Mouse (Mus musculus): Measurements from ENCODE around the gene Uchl3. TPM values are rescaled to one million over a fixed set of nuclear protein-coding genes. Genes with fewer than 3 reads are reported as not detected.

Gene Uchl3
- polyA plus RNA-seq (2015; fragmentation: Nextera tagmentation; extraction: Ambion mirVana), result 203 and 219 TPM in 2 replicates

DNA sequence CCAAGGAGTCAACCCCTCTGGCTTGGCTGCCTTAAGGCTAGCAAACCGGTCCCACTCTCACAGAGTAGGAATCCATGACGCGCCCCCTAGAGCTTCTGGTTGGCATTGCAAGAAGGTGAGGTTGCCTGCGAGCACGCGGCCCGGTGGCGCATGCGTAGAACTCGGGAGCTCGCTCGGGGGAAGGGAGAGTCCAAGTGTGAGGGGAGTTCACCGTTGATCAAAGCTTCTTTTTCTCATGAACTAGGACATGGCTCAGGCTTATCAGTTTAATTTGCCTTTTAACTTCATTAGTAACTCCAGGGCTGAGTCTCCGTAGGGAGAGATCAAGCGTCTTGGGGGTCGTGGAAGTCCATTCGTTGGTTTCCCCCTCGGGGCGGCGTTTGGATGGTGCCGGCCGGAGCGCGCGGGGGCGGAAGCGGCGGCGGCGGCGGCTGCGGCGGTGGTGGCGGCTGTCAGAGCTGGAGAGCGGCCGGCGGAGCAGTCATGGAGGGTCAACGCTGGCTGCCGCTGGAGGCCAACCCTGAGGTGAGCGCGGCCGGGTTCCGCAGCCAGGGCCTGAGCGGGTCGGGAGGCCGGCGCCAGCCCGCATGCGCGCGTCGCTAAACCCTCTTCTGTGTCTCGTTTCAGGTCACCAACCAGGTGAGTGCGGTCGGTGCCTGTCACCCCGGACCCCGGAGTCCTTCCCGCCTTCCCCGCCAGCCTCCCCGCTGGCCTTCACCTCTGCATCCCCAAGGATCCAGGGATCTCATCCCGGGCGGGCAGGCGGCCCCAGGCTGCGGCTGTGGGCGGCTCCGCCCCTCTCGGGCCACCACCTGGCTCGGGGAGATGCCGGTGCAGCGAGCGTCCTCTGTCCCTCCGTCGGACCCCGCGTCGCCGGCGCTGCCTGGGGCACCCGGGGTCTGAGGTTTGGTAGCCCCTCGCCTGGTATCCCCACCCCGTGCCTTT, at the start of gene Uchl3:
TSS of gene Uchl3 (plus strand) at position 387 of the 945 bp plus-strand sequence.
- DNase-seq (ENCODE audit: low spot score), result peak; percentile 95

DNA sequence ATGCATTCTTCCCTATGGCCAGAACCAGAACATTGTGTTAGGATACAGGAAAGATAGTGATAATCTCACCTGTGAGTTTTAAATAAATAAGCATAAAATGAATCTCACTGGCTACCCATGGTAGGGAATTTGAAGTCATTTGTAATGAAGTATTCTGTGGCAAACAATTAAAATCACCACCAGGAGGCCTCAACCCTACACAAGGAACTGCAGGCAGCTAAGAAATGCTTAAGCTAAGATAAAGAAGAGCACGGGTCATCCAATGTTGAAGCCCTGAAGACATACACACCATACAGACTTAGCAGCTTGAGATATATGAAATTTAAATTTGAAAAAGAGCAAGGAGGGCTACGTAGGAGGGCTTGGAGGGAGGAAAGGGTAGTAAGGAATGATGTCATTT, 47.9 kb upstream of the Uchl3 start:
- no peak for DNase-seq (ENCODE audit: low spot score)

DNA sequence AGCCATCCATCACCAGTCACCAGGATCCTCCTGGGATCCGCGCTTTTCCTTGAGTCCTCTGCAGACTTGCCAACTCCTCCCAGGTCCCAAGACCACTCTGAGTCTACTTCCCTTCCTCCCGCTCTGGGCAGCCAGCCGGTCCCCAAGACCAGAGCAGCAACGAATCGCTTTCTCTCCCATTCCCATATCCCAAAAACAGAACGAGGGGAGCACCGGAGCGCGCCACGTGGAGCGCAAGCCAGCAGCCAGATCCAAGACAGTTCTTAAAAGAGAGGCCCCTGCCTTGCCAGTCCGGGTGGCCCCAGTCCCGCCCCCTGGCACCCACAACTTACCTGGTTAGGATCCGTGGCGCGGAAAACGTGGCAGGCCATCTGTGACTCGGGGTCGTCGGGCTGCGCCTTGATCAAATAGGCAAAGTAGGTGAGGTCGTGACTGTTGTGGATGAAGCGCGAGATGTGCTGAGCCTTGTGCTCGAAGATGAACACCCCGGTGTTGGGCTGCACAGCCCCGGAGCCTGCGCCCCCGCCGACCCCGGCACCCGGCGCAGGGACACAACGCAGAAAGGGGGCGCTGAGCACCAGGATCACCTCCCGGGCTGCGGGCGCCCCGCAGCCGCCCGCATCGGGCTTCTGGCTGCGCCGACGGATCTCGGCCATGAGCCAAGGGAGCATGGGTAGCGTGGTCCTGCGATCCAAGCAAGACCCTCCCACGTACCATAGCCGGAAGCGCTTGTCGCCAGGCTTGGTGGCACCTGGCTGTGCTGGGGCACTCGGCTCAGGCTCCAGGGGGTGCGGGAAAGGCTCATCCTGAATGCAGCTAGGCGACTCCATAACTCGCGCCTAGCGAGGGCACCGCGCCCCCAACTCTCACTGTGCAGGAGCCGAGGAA, 45.9 kb upstream of the Uchl3 start:
- DNase-seq (ENCODE audit: low spot score), result peak; percentile 35

DNA sequence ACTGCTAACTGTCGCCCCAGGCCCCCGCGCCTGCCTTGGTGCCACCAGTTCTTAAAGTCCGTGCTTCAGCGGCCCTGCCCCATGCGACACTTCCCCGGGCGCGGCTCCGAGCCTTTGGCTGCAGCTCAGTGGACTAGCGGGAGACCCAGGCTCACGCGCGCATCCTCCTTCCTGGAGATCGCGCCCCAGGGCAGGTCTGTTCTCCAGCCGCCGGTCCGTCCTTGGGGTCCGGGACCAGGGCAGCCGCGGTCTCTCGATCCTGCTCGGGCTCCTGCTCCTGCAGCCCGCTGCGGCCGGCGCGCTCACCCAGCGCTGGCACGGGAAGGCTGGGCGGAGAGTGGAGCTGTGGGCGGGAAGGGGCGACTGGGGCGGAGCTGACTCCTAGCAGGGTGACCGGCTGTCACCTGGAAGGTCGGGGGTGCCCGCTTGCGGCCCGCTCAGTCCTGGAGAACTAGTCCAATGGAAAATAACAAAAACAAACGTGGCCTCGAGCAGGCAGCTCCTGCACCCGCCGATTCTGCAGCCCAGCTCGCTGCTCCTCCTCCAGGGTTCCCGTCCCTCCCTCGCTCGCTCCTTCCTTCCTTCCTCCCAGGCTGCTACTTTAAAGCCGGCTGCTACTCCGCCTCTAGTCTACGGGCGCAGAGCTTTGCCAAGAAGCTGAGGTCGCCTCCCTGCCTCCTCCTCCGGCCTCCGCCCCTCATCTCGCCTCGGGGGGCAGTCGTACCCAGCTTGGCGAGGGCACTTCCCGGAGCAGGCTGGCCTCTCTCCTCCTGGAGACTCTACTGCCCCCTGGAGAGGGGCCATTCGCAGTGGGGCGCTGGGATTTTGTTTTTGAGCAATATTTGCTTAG, 45.0 kb upstream of the Uchl3 start, which contains the start of gene Tbc1d4:
TSS of gene Tbc1d4 (minus strand) at position 673 of the 850 bp plus-strand sequence.
- DNase-seq (ENCODE audit: low spot score), result peak; percentile 41

DNA sequence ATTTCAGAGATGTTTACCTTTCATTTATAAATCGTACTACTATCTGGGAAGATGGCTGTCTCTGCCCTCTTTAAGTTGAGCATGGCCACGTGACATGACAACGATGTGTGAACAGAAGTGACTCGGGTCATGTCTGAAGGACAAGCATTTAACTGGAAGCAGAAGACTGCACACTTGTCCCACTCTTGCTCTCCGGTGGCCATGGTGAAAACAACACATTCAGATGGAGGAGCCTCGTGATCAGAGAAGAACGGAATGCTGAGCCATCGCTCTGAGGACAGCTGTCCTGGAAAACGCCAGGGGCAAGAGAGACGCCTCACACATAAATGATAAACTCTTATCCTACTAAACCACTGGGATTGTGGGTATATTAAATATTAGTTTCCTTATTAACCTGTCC, 43.1 kb upstream of the Uchl3 start:
- no peak for DNase-seq (ENCODE audit: low spot score)

DNA sequence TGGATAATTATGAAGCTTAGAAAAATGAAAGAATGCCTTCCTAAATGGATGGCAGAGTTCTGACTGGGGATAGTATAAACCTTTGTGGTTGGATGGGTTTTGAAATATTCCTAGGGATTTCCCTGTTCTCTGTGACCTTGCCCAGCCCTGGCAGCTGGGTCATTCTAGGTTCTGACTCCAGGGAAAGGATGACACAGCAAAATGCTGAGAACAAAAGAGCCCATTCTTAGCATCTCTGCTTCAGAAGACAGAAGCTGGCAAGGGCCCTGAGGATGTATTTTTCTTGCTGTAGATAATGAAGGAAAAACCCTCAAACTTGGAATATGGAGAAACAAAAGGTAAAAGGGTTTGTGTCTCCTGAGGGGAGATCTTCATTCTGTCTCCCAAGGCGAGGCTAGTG, 40.6 kb upstream of the Uchl3 start:
- no peak for DNase-seq (ENCODE audit: low spot score)

DNA sequence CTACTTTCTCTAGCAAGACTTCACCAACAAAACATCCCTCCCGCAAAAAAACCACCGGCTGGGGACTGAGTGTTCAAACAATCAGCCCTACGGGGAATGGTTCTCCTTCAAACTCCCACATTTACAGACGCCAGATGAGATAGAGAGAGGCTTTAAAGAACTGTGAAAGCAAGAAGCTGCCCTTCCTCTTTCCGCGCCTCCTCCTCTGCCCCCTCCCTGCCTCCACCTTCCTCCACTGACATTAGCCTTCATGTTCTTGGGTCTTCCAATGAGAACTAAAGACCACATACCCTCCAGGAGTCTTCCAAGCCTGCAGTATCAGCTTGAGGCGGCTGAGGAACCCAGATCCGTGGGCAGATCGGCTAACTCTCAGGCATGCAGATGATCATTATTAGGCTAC, 37.6 kb upstream of the Uchl3 start:
- no peak for DNase-seq (ENCODE audit: low spot score)

DNA sequence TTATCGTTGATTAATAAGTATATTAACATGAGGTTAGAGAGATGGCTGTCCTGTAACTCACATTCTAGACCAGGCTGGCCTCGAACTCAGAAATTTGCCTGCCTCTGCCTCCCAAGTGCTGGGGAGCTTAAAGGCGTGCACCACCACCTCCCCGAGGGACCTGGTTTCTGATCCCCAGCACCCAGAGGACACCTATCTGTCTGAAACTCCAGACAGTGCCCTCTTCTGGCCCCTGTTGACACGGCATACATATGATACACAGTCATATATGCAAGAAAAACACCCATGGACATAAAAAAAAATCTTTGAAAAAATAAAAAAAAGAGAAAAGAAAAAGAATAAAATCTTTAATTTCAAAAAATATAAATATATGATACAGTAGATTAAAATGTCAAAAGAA, 36.1 kb upstream of the Uchl3 start:
- DNase-seq (ENCODE audit: low spot score), result no peak

DNA sequence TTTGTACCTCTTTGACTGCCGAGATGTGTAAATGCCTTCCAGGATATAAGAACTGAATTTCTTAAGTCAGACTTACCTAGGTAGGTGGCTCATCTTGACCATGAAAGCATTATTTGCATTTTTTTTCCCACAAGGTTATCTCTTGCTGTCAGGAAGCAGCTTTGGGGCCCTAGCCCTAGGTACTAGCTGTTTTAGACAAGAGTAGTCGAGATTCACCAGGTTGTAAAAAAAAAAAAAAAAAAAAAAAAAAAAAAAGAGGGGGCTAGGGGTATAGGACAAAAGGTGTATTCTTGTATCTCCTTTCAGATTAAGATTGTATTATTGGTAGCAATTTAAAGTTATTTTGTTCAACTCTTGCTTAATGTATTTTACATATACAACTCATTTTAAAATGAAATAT, 23.2 kb upstream of the Uchl3 start:
- DNase-seq (ENCODE audit: low spot score), result no peak

DNA sequence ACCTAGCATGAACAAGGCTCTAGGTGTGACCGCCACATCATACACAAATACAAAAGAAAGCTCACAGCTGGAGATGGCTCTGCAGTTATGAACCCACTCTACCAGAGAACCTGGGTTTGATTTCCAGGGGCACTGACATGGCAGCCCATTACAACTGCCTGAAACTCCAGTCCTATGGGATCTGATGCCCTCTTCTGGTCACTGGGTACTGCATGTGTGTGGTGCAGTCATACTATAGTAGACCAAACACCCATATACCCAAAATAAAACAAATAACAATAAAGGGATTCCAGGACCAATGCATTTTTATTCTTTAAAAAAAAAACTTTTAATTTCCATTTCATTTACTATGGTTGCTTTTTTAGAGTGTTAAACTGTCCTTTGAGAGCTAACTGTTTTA, 18.0 kb upstream of the Uchl3 start:
- DNase-seq (ENCODE audit: low spot score), result no peak

DNA sequence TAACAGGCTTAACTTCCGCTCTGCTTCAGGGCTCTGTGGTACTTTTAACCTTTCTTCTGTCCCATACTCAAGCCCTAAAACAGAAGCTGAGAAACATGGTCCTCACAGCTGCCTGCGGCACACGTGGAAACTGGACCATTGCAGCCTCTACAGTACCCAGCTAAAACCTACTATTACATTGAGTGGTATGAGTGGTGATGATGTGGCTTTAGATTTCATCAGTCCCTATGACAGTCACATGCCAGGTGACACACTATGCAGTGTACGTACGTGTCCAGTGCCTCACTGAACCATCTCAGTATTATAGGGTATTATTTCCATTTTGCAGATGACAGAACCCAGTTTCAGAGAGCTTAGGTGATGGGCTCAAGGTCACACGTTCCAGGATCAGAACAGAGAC, 16.4 kb upstream of the Uchl3 start:
- DNase-seq (ENCODE audit: low spot score), result no peak

DNA sequence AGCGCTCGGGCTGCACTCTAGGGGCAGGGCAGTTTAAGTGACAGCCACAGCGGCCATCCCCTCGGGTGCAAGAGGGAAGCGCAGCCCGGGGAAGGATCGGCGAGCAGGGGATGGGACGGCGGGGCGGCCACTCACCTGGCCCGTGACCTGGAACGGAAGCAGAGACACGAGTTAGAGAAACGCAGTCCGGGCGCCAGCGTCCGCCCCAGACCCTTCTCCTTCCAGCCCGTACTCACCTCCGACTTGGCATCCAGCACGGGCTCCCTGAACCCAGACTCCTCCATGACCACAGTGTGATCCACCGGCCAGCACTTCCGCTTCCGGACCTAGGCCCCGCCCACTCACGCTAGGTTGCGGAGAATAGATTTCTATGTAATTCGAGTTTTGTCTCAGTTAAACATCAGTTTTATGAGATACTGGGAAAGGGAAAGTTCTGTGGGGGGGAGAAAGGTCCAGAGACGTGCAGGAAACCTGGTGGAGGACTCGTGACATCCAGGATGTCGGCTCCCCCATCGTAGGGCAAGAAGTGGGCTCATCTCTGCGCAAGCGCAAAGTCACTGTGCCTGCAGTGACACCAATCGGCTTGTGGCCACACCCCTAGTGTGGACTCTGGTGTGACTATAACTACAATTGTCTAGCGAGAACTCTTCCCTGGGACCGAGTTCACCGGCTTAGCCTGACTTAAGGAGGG, 13.5 kb upstream of the Uchl3 start, which contains the start of gene Commd6:
TSS of gene Commd6 (minus strand) at position 534 of the 691 bp plus-strand sequence.
- DNase-seq (ENCODE audit: low spot score), result peak; percentile 89

DNA sequence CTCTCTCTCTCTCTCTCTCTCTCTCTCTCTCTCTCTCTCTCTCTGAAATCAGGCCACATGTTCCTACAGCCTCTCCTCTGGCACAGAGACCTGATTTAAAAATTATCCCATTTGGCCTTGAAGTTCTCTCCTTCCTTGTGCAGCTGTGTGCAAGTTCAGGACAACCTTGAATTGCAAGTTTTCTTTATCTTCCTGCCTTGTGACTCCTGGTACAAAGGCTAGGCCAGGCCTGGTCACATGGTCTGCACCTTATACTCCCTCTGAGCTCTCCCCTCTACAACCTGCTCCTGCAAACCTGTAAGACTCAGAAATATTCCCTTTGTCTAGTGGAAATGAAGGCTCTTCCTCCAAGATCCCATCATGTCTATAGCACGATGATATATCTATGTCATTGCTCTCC, 8.8 kb upstream of the Uchl3 start:
- no peak for DNase-seq (ENCODE audit: low spot score)

DNA sequence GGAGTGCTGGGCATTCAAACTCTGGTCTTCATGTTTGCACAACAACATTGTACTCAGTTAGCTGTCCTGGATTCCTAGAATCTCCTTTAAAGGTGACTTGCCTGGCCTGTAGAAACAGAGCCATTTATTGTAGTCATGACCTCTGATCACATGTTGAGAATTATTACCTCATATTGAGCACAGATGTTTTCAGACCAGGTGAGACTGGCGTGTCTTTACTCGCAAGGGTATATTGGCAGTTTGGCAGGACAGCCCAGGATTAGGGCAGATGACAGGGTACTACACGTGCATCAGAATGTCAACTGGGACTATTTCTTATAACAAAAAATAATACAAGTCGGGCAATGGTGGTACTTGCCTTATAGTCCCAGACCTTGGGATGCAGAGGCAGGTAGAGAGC, 3.2 kb upstream of the Uchl3 start:
- DNase-seq (ENCODE audit: low spot score), result no peak

DNA sequence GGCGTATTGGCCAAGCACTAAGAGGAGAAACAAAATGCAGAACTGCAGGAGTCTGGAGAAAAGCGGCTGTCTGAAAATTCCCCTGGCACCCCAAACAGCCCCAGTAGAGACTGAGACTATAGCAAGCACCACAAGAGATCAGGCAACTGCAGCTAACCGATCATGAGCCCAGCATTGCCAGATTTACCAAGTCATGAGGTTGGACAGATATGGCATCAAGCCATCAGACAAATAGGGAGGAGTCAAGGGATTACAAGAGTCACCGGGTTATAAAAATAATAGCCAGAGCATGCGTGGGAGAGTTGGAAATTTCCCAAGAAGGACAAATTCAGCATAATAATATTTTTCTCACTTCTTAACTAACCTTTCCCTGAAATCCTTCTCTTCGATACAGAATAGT, 1.2 kb upstream of the Uchl3 start:
- DNase-seq (ENCODE audit: low spot score), result no peak

DNA sequence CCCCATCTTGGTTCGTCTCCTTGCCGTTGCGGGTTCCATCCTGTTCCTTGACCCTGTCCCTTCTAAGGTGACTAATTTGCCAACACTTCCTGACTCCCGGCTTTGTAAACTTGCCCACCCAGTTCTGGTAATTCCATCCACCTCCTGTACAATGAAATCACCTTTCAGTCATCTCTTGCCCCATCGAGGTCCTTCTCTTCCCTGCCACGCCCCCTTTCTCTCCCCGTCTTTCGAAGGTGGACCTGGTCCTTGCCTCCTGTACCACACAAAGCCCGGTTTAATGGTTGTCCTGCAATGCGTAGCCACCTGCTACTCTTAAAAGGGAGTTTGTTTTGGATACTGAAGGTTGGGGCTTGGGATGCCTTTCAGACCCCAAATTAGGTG, 751 bp downstream of the Uchl3 start:
- peak; percentile 13 for DNase-seq (ENCODE audit: low spot score)

DNA sequence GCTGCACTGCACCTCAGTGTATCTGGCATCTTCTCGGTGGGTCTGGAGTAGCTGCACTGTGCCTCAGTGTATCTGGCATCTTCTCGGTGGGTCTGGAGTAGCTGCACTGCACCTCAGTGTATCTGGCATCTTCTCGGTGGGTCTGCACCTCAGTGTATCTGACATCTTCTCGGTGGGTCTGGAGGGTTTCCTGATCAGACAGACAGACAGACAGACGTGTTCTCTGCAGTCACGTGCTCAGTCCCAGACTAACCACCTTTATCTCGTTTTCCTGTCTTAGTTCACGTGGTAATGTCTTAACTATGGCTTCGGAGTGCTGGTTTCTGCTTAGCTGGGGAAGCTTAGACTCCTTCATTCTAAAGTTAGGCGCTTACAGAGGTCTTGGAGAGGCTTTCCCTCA, 2.5 kb downstream of the Uchl3 start:
- DNase-seq (ENCODE audit: low spot score), result peak; percentile 51

DNA sequence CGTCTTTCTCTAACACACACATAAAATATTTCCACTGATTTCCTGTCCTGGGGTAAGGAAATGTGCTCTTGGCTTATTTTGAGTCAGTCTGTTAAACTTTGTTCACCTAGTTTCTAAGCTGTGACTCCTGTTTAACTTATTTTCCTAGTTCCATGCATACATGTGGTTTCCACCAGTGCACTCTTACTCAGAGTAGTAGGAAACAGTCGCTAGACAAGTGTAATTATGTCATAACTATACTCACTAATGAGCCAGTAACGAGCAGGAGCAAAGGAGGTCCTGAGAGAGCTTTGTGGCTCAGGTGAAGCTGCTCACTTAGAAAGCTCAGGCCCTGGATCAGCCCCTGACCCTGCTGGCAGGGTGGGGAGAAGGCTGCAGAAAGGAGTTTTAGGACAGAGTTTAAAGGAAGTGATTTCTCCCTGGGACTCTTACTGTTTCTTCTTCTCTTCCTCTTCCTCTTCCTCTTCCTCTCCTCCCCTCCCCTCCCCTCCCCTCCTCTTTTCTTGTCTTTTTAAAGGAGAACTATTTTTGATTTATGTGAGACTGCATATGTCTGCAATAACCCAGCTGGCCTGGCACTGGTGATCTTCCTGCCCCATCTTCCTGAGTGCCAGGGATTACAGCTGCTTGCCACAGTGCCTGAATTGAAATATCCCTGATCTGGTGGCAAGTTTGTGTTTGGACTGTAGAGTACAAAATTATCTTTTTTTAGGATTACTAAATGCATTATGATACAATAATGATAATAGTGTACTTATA, 8.1 kb downstream of the Uchl3 start:
- no peak for DNase-seq (ENCODE audit: low spot score)

DNA sequence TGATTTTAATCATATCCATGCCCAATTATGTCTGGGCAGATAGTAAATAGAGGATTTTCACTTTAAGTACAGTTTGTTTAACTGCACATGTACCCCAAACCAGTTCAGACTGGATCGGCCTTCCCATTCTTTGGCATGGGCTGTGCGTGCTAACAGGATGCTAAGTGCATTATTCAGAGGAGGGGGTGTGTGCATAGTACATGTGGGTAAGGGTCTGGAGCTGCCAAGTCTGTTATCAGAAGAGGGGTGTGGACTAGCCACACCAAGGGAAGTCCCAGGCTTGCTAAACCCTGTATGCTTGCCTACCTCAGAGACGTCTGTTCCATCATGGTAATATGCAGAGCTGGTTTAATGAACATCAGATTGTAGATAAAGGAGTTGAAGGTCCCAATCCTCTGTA, 10.5 kb downstream of the Uchl3 start:
- no peak for DNase-seq (ENCODE audit: low spot score)

DNA sequence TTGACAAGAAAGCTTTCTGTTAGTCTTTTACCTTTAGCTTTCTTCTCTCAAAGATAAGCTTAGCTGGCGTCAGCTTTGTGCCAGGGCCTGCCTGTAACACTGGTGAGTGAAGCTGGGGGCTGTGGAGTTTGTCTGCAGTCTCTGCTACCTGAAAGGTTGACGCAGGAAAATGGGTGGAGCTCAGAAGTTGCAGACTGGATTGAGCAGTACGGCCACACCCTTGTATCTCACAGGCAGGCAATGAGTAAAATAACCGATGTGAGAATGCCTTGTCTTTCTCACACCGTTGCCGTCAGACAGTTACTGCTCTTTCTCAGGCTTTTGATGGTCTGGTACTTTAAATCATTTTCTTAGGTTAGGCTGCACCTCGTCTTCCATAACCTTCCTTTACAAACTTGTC, 12.3 kb downstream of the Uchl3 start:
- no peak for DNase-seq (ENCODE audit: low spot score)

Measured in thymus, postnatal 0 days (tissue).